Mouse (Mus musculus): ENCODE data around the gene Coa5.

Gene Coa5

DNA sequence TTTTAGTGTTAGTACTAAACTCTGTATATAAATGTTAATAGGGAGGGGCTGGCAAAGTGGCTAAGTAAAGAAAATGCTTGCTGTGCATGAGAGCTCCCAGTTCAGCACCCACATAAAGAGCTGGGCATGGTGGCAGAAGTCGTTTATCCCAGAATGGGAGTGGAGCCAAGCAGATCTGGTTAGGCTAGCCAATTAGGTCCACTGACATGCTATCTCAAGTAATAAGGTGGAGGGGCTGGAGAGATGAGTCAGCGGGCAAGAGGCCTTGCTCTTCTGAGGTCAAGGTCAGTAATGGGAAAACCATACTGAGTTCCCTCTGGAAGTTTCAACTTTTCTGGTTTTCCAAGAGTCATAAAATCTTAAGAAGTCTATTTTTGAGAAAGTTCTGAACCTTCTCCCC, 992 bp downstream of the Coa5 start:
- no peak for DNase-seq

GRCm38 (mm10) chr1:37427144-37427875, 2.6 kb downstream of the Coa5 start:
- DNase-seq, result no peak

DNA sequence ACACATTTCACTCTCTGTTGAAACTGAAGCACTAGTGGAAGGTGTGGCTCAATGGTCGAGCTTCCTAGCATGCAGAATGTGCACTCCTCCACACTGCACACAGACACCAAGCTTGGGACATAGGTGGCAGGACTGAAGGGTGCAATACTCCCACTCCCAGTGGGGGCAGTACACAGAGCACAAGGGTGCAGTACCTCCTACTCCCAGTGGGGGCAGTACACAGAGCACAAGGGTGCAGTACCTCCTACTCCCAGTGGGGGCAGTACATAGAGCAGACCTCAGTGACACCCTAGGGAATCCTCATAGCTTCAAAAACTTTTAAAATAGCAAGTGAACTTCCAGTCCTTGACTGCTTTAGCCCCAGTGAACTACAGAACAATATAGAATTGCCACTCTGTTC, 10.5 kb downstream of the Coa5 start:
- peak; percentile 44 to 64 for DNase-seq

GRCm38 (mm10) chr1:37415394-37415793, 14.5 kb downstream of the Coa5 start:
- no peak for DNase-seq

GRCm38 (mm10) chr1:37409647-37410046, 20.3 kb downstream of the Coa5 start:
- no peak for DNase-seq

DNA sequence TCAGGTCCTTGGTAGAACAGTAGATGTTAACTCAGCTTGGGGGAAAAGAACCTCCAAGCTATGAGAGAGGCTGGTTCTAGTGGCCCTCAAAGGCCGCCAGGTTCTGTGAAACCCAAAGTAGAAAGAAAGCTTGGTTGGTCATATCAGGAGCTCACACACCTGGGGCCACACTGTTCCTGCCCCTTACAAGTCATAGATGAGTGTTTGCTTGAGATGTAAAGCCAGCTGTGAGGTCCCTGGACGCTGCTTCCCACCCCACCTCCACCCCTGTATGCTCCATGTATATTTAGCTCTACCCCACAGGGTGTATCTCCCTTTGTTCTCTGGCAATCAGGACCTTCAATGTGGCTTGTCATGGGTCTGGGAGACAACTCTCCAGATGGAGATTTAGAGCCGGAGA, 21.2 kb downstream of the Coa5 start:
- DNase-seq, result no peak

DNA sequence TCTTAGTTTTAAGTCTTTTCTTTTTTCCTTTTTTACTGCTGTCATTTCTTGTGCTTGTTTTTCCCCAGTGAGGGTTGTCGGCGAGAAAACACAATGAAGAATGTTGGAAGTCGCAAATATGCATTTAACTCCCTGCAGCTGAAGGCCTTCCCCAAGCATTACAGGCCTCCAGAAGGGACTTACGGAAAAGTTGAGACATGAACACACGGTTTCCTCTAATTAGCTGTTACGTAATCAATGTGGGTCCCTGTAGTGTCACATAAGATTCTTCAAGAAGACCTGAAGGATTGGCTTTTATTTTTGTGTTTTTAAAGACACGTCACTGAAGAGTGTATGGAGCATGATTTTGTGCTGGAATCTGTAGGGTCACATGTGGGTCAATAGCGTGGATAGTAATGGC, 21.8 kb downstream of the Coa5 start:
- no peak for DNase-seq

- no peak for DNase-seq
Measured at GRCm38 (mm10) chr1:37407228-37407627, 22.7 kb downstream of the Coa5 start.

- DNase-seq, result no peak
Measured at GRCm38 (mm10) chr1:37405137-37405536, 24.8 kb downstream of the Coa5 start.

DNA sequence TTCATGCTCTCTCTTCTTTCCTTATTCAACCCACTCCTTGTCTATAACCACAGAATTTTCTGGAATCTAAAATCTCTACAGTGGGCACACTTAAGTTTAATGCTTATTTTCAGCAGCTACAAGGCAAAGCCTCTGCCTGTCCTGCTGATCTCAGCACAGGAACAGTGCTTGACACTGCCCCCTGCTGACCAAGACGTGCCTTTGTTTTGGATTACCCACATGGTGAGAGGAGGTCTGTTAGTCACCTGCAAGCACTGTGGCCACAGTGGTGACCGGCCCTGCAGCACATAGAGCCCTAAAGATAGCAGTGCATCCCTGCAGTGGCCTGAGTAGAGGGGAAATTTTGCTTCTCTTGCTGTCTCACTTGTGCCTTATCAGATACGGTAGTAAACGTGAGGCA, 28.2 kb downstream of the Coa5 start:
- peak; percentile 33 to 62 for DNase-seq

DNA sequence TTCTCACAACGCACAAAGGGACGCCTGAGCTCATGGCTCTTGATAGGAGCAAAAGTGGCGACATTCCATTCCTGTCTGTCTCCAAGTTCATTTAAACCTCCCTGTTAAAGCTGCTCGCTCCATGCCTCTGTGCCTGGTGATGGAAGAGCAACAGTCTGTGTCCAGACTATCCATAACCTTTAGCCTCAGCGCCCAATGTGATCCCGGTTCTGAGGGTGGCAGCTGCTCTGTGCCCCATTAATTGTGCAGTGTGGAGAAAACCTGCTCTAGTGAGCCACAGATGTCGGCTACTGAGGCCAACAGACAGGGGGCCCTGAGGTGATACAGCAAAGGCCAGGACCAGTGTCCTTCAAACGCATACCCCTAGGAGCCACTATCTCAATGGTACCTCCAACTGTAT, 30.2 kb downstream of the Coa5 start:
- DNase-seq, result no peak

GRCm38 (mm10) chr1:37398961-37399360, 30.9 kb downstream of the Coa5 start:
- no peak for DNase-seq

DNA sequence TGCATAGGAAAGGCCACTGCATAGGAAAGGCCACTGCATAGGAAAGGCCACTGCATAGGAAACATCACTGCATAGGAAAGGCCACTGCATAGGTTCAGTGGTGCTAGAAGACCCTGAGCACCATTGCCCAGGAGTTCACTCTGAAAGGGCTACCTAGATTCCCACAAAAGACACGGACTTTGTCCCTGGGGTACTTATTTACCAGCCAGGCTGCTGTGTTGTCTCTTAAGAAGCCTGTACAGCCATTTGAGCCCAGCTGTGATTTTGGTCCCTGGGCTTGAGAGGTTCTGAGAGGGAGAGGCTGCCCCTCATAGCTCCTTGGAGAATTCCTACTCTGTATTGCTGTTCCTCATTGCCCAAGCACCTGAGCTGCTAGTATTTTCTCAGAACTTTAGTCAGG, 33.4 kb downstream of the Coa5 start:
- no peak for DNase-seq

- no peak for DNase-seq
Measured at GRCm38 (mm10) chr1:37393174-37393573, 36.7 kb downstream of the Coa5 start.

DNA sequence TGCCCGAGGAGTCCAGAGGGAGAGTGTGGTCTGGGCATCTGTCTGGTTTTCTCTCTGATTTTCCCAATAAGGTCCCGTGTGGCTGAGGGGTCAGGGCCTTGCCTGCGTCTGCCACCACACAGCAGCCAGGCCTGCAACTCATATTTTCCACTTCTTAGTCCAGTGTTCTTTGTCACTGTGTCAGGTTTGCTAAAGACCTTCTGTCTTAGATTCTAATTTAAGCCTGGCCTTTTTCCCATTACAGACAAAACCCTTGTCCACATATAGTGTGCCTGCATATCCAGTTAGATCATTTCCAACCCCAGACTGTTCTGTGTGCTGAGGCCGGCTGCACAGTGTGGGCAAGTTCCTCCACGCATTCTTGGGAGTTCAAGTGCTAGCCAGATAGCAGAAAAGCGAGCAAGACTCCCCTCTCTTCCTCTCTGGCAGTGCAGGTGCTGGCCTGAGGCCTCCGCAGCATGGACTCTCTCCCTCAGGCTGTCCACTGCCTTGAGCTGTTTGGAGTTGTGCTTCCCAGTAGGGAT, 43.4 kb downstream of the Coa5 start:
- DNase-seq, result no peak

DNA sequence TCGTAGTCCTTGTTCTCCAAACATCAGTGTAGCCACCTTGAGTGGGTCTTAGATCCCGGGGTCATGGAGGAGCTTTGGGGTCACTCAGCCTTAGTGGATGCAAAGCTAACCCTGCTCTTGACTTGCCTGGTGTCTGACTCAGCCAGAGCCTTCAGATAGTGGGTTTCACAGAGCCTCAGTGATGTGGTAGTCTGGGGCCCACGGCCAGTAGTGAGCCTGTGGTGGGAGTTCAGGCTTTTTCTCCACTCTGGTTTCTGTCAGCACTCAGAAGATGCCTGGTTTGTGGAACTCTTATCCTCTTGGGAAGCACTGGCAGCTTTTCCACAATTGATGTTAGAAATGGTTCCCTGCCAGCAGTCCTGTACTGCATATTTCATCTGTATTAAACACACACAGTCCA, 45.6 kb downstream of the Coa5 start:
- DNase-seq, result no peak

DNA sequence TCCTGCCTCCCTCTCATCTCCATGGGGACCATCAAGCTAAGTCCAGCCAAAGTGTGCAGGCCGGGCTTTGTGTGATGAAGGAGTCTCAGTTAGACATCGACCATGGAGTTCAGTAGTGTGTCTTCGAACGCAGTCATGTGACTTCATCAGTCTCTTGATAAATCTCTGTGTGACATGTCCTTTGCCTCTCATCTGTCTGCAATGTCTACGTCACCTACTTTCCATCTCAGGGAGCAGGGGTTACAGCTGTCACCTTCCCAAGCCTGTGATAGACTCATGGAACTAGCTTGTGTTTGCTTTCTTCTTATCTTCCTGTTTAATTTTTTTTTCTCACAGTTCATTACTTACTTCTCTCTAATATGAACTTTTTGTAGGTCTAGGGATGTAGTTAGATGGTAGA, 49.0 kb downstream of the Coa5 start:
- DNase-seq, result no peak

GRCm38 (mm10) chr1:37379536-37379935, 50.4 kb downstream of the Coa5 start:
- no peak for DNase-seq

GRCm38 (mm10) chr1:37378095-37378494, 51.8 kb downstream of the Coa5 start:
- DNase-seq, result no peak

GRCm38 (mm10) chr1:37376751-37377150, 53.2 kb downstream of the Coa5 start:
- DNase-seq, result no peak

- no peak for DNase-seq
Measured at GRCm38 (mm10) chr1:37376177-37376576, 53.7 kb downstream of the Coa5 start.

DNA sequence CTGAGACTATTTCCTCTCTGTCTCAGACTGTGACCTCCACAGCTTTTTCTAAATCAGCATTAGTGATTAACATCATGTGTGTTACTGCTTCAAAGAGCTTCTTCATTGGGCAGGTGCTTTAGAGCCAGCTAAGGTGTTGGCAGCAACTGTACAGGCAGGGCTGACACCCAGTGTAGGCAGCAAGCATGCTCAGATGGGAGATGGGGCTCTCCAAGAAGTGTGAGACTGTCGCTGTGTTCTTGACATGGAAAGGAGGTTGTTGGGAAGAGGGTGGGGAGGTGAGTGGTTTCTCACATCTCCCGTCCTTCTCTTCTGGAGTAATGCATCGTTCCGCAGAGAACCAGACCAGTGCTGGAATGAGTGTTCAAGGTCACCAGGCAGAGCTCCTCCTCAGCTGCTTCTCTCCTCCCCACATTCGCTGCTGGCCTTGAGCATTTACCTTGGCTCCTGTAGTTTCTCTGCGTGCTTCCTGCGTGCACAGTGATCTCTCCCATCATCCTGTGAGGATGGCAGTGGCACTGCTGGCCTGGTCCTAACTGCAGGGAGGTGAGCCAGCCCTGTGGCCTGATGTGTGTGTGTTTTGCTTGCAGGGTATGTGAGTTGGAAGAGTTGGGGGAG, 61.0 kb downstream of the Coa5 start:
- DNase-seq, result no peak

- no peak for DNase-seq
Measured at GRCm38 (mm10) chr1:37368125-37368524, 61.8 kb downstream of the Coa5 start.
